Mouse (Mus musculus) layer of hippocampus, adult 18-20 months (tissue): ENCODE data around the gene Zan. TPM values are rescaled to one million over a fixed set of nuclear protein-coding genes. Genes with fewer than 3 reads are reported as not detected.

Experiments used
- DNase-seq, 2 experiments: peaks; one replicate each; pipeline ENCODE4 v3.0.0; 2022; ENCODE audit warnings: low spot score in 2 of 2
- total RNA-seq, 2 experiments: library from RNA; stranded (reverse); gene quantifications; 2 replicates each; pipeline ENCODE4 v1.2.3; 2021

Gene Zan
- total RNA-seq, 2 experiments from 2014 or later: 0.15 to 0.33 TPM

GRCm38 (mm10) chr5:137419841-137420240 is 57.0 kb downstream of the Zan start:
- DNase-seq: no peak

- DNase-seq: no peak
Measured at GRCm38 (mm10) chr5:137419105-137419504, 57.8 kb downstream of the Zan start.

- DNase-seq: no peak
Measured at GRCm38 (mm10) chr5:137414253-137414652, 62.6 kb downstream of the Zan start.

- DNase-seq: no peak
Measured at GRCm38 (mm10) chr5:137411235-137411634, 65.6 kb downstream of the Zan start.

- no peak for DNase-seq
Measured at GRCm38 (mm10) chr5:137410549-137410948, 66.3 kb downstream of the Zan start.

- DNase-seq: no peak
Measured at GRCm38 (mm10) chr5:137410066-137410465, 66.8 kb downstream of the Zan start.

GRCm38 (mm10) chr5:137409451-137409850 is 67.4 kb downstream of the Zan start:
- DNase-seq: peak; percentile 29 to 49

- DNase-seq: no peak
Measured at GRCm38 (mm10) chr5:137404081-137404480, 72.8 kb downstream of the Zan start.

GRCm38 (mm10) chr5:137394456-137394855 is 82.4 kb downstream of the Zan start:
- no peak for DNase-seq

GRCm38 (mm10) chr5:137391641-137392040 is 85.2 kb downstream of the Zan start:
- no peak for DNase-seq

GRCm38 (mm10) chr5:137386712-137387111 is 90.2 kb downstream of the Zan start:
- DNase-seq: no peak

- DNase-seq: no peak
Measured at GRCm38 (mm10) chr5:137383441-137383840, 93.4 kb downstream of the Zan start.

GRCm38 (mm10) chr5:137381152-137381551 is 95.7 kb downstream of the Zan start:
- DNase-seq: peak in 1 of 2 experiments; percentile 51

GRCm38 (mm10) chr5:137377603-137378002 is 99.3 kb downstream of the Zan start:
- DNase-seq: no peak

- DNase-seq: no peak
Measured at GRCm38 (mm10) chr5:137377176-137377575, 99.7 kb downstream of the Zan start.

GRCm38 (mm10) chr5:137376722-137377121 is 100.1 kb downstream of the Zan start:
- no peak for DNase-seq

- DNase-seq: no peak
Measured at GRCm38 (mm10) chr5:137376198-137376597, 100.7 kb downstream of the Zan start.

- no peak for DNase-seq
Measured at GRCm38 (mm10) chr5:137375627-137376026, 101.2 kb downstream of the Zan start.

- no peak for DNase-seq
Measured at GRCm38 (mm10) chr5:137374521-137375080, 102.3 kb downstream of the Zan start.

- no peak for DNase-seq
Measured at GRCm38 (mm10) chr5:137373371-137373950, 103.4 kb downstream of the Zan start.

- DNase-seq: no peak
Measured at GRCm38 (mm10) chr5:137369665-137370064, 107.2 kb downstream of the Zan start.

- no peak for DNase-seq
Measured at GRCm38 (mm10) chr5:137358382-137358781, 118.5 kb downstream of the Zan start.

- DNase-seq: no peak
Measured at GRCm38 (mm10) chr5:137354091-137354490, 122.8 kb downstream of the Zan start.
